Mouse (Mus musculus) intestine, embryonic 16.5 days (tissue): ENCODE results near the gene Vmn1r30. TPM values are rescaled to one million over a fixed set of nuclear protein-coding genes. Genes with fewer than 3 reads are reported as not detected.

Source experiments
- ATAC-seq: fragments of 200-750 bp; cut with Nextera tagmentation; 2 replicates; pipeline ENCODE4 v1.8.0; 2017; ENCODE audit warnings: moderate TSS enrichment, moderate library complexity
- H3K27ac ChIP-seq: fragments of 300-500 bp; sonication (generic); 2 replicates; pipeline ENCODE4 v1.5.1; 2014; ENCODE audit warnings: mild to moderate bottlenecking, low read length
- H3K27me3 ChIP-seq: fragments of 300-500 bp; sonication (generic); replicated peaks from 2 replicates; pipeline ENCODE4 v1.6.1; 2014; ENCODE audit warnings: low read length, control low read depth, mixed read lengths; ENCODE audit not compliant: control insufficient read depth, insufficient read depth
- H3K36me3 ChIP-seq: fragments of 300-500 bp; sonication (generic); 2 replicates; pipeline ENCODE4 v1.6.1; 2014; ENCODE audit warnings: low read length, control low read depth; ENCODE audit not compliant: control insufficient read depth, insufficient read depth
- H3K4me1 ChIP-seq: fragments of 300-500 bp; sonication (generic); 2 replicates; pipeline ENCODE4 v1.6.1; 2014; ENCODE audit warnings: low read length, control low read depth, mixed read lengths; ENCODE audit not compliant: control insufficient read depth, insufficient read depth
- H3K4me2 ChIP-seq: fragments of 300-500 bp; sonication (generic); 2 replicates; pipeline ENCODE4 v1.6.1; 2014; ENCODE audit warnings: low read depth, low read length, control low read depth
- H3K4me3 ChIP-seq: fragments of 300-500 bp; sonication (generic); 2 replicates; pipeline ENCODE4 v1.5.1; 2014; ENCODE audit warnings: mild to moderate bottlenecking, low read length
- H3K9ac ChIP-seq: fragments of 300-500 bp; sonication (generic); 2 replicates; pipeline ENCODE4 v1.6.1; 2014; ENCODE audit warnings: low read depth, low read length
- H3K9me3 ChIP-seq: fragments of 300-500 bp; sonication (generic); 2 replicates; pipeline ENCODE4 v1.6.1; 2016; ENCODE audit warnings: low read length, control low read depth; ENCODE audit not compliant: control insufficient read depth
- WGBS: fragments of 180-500 bp; shearing (Covaris S2); extraction: QIAGEN DNeasy Blood & Tissue Kit; methylation state at CpG from one replicate; pipeline ENCODE4 v1.1.7; 2014; 5-methylcytosine and 5-hydroxymethylcytosine counted together
- polyA plus RNA-seq: library from polyadenylated mRNA; unstranded; fragments of >200 nt; fragmentation: Nextera tagmentation; extraction: Ambion mirVana; gene quantifications from 2 replicates; pipeline ENCODE4 v1.2.1, GENCODE M21; 2015

The Vmn1r30 gene
- not detected in 2 replicates for polyA plus RNA-seq

DNA sequence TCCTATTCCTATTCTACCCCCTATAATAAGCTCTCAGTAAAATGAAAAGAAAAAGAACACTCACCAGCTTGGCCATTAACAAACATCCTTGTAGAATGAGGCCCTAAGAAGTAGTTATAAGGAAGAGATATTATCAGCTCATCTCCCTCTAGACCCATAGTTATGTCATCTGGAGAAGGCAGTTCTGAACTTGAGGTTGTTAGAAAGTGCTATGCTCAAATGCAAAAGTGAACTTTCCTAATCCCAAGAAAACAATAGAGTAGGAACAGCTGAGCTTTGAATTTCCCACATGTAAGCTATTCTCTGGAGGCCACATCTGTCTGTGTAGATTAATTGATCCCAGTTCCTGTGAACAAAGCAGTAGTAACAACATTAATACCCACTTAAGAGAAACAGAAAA is at the start of gene Vmn1r30:
TSS of gene Vmn1r30 (minus strand) at position 101 of the 400 bp plus-strand sequence.
- Histone ChIP-seq H3K4me3 (no peak within 1 kb of the TSS), H3K4me1 (no peaks in the 10 kb centered on the region), H3K27me3 (no peaks in the 10 kb centered on the region), H3K4me2 (no peak within 1 kb of the TSS), H3K9me3 (no peaks in the 10 kb centered on the region), H3K27ac (no peak within 1 kb of the TSS), H3K9ac (no peak within 1 kb of the TSS), H3K36me3 (no peaks in the 10 kb centered on the region)
- no peak for ATAC-seq

DNA sequence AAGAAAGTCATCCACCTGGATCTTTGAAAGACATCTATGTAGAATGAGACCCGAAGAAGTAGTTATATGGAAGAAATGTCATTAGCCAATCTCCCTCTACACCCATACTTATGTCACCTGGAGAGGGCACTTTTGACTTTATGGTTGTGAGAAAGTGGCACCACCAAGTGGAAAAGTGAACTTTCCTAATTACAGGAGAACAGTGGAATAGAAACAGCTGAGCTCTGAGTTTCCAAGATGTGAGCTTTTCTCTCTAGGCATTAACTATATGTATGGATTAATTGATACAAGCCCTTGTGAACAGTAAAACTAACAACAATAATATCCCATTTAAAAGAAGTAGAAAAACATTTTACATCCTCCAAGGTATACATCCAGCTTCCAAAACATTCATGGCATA is 32.0 kb upstream of the Vmn1r30 start, which contains the start of gene Vmn1r31:
TSS of gene Vmn1r31 (minus strand) at position 101 of the 400 bp plus-strand sequence.
- no peaks in the 10 kb centered on the region for H3K36me3 ChIP-seq
- no peaks in the 10 kb centered on the region for H3K27me3 ChIP-seq
- H3K4me2 ChIP-seq: no peak within 1 kb of the TSS
- no peak within 1 kb of the TSS for H3K27ac ChIP-seq
- no peaks in the 10 kb centered on the region for H3K4me1 ChIP-seq
- H3K9ac ChIP-seq: no peak within 1 kb of the TSS
- no peak for ATAC-seq
- 82% methylated on average over 1 of the region's 1 CpGs for WGBS
- H3K9me3 ChIP-seq: no peaks in the 10 kb centered on the region
- no peak within 1 kb of the TSS for H3K4me3 ChIP-seq

Other genes starting within 250 kb of the Vmn1r30 start
- gene Vmn1r27, start 224.6 kb downstream of the Vmn1r30 start, polyA plus RNA-seq: not detected in 2 replicates
- not detected in 2 replicates for gene Vmn1r28, start 181.3 kb downstream of the Vmn1r30 start, polyA plus RNA-seq
- gene Vmn1r29, start 141.8 kb downstream of the Vmn1r30 start, polyA plus RNA-seq: not detected in 2 replicates
- not detected in 2 replicates for gene Vmn1r31, start 31.9 kb upstream of the Vmn1r30 start, polyA plus RNA-seq
- 99.1 and 102 TPM in 2 replicates for gene Abcg2, start 141.1 kb upstream of the Vmn1r30 start, polyA plus RNA-seq